Mouse (Mus musculus) lung, embryonic 14.5 days (tissue): ENCODE measurements around the gene Slc9a8. TPM values are rescaled to one million over a fixed set of nuclear protein-coding genes. Genes with fewer than 3 reads are reported as not detected.

ENCODE experiments used
- ATAC-seq: fragments of 200-750 bp; cut with Nextera tagmentation; 2 replicates; pipeline ENCODE4 v1.8.0; 2017; ENCODE audit warnings: mild to moderate bottlenecking, moderate TSS enrichment, moderate library complexity; ENCODE audit not compliant: insufficient read depth
- DNase-seq: peaks from one replicate; pipeline ENCODE4 v3.0.0-alpha.2; 2015
- H3K27ac ChIP-seq: fragments of 300-500 bp; sonication (generic); 2 replicates; pipeline ENCODE4 v1.5.1; 2014; ENCODE audit warnings: low read depth, mild to moderate bottlenecking, moderate library complexity
- H3K27me3 ChIP-seq: fragments of 300-500 bp; sonication (generic); 2 replicates; pipeline ENCODE4 v1.6.1; 2014; ENCODE audit warnings: low read length, control low read depth; ENCODE audit not compliant: insufficient read depth
- H3K36me3 ChIP-seq: fragments of 300-500 bp; sonication (generic); 2 replicates; pipeline ENCODE4 v1.6.1; 2014; ENCODE audit warnings: control low read depth; ENCODE audit not compliant: insufficient read depth
- H3K4me1 ChIP-seq: fragments of 300-500 bp; sonication (generic); 2 replicates; pipeline ENCODE4 v1.6.1; 2014; ENCODE audit warnings: antibody characterized with exemption, control low read depth; ENCODE audit not compliant: insufficient read depth
- H3K4me2 ChIP-seq: fragments of 300-500 bp; sonication (generic); 2 replicates; pipeline ENCODE4 v1.6.1; 2014; ENCODE audit warnings: mild to moderate bottlenecking
- H3K4me3 ChIP-seq: fragments of 300-500 bp; sonication (generic); 2 replicates; pipeline ENCODE4 v1.5.1; 2014; ENCODE audit warnings: low read depth, low read length
- H3K9ac ChIP-seq: fragments of 300-500 bp; sonication (generic); 2 replicates; pipeline ENCODE4 v1.6.1; 2014
- H3K9me3 ChIP-seq: fragments of 300-500 bp; sonication (generic); 2 replicates; pipeline ENCODE4 v1.6.1; 2016; ENCODE audit warnings: low read depth, low read length, control low read depth
- CTCF ChIP-seq: IDR thresholded peaks from 2 replicates; pipeline ENCODE4 v1.5.1; 2016; ENCODE audit warnings: antibody characterized with exemption, low read depth
- WGBS: fragments of 180-500 bp; shearing (Covaris S2); extraction: QIAGEN DNeasy Blood & Tissue Kit; methylation state at CpG from one replicate; pipeline ENCODE4 v1.1.7; 2014; 5-methylcytosine and 5-hydroxymethylcytosine counted together
- polyA plus RNA-seq: library from polyadenylated mRNA; unstranded; fragments of >200 nt; fragmentation: Nextera tagmentation; extraction: Ambion mirVana; gene quantifications from 2 replicates; pipeline ENCODE4 v1.2.1, GENCODE M21; 2014

The Slc9a8 gene
- polyA plus RNA-seq, 1 experiment from 2014 or later: 23.6 TPM

- DNase-seq (no peak), ATAC-seq (no peak)
- Histone ChIP-seq H3K9me3 (no peaks in the 10 kb centered on the region), H3K27ac (no peak overlapping the region), H3K4me2 (no peak overlapping the region), H3K9ac (no peak overlapping the region), H3K27me3 (no peaks in the 10 kb centered on the region), H3K4me3 (no peak overlapping the region), H3K4me1 (no peaks in the 10 kb centered on the region), H3K36me3 (peaks cover 43% of the 10 kb centered on the region)
- 88% methylated on average over 27 of the region's 27 CpGs for WGBS
- TF ChIP-seq CTCF: no peak
Measured at GRCm38 (mm10) chr2:167483081-167483826, 61.7 kb downstream of the Slc9a8 start.

GRCm38 (mm10) chr2:167483827-167484410, 62.4 kb downstream of the Slc9a8 start:
- H3K36me3 ChIP-seq: peaks cover 43% of the 10 kb centered on the region

GRCm38 (mm10) chr2:167484932-167485331, 63.4 kb downstream of the Slc9a8 start:
- H3K4me2 ChIP-seq: no peak overlapping the region
- H3K36me3 ChIP-seq: peaks cover 43% of the 10 kb centered on the region
- no peak overlapping the region for H3K9ac ChIP-seq
- no peak for TF ChIP-seq CTCF
- no peak overlapping the region for H3K4me3 ChIP-seq
- WGBS: 88% methylated on average over 11 of the region's 11 CpGs
- ATAC-seq (no peak), DNase-seq (no peak)
- H3K27me3 ChIP-seq: no peaks in the 10 kb centered on the region
- H3K4me1 ChIP-seq: no peaks in the 10 kb centered on the region
- no peaks in the 10 kb centered on the region for H3K9me3 ChIP-seq
- no peak overlapping the region for H3K27ac ChIP-seq

More at GRCm38 (mm10) chr2:167483827-167484410, 62.4 kb downstream of the Slc9a8 start:
- Histone ChIP-seq H3K9ac (no peak overlapping the region), H3K27ac (no peak overlapping the region), H3K4me2 (no peak overlapping the region), H3K4me1 (no peaks in the 10 kb centered on the region), H3K4me3 (no peak overlapping the region), H3K27me3 (no peaks in the 10 kb centered on the region), H3K9me3 (no peaks in the 10 kb centered on the region)
- WGBS: 95% methylated on average over 24 of the region's 24 CpGs
- no peak for TF ChIP-seq CTCF
- DNase-seq: no peak
- no peak for ATAC-seq

- no peak overlapping the region for H3K9ac ChIP-seq
- no peak for DNase-seq
Measured at GRCm38 (mm10) chr2:167485501-167486377, 64.2 kb downstream of the Slc9a8 start.

GRCm38 (mm10) chr2:167486573-167486972, 65.1 kb downstream of the Slc9a8 start:
- H3K4me3 ChIP-seq: no peak overlapping the region
- peaks cover 39% of the 10 kb centered on the region for H3K36me3 ChIP-seq
- H3K9ac ChIP-seq: no peak overlapping the region
- no peak overlapping the region for H3K4me2 ChIP-seq
- no peak for TF ChIP-seq CTCF
- H3K9me3 ChIP-seq: no peaks in the 10 kb centered on the region
- ATAC-seq: no peak
- whole genome bisulfite sequencing: 82% methylated on average over 4 of the region's 4 CpGs
- no peak for DNase-seq
- H3K4me1 ChIP-seq: peaks cover 3% of the 10 kb centered on the region
- H3K27me3 ChIP-seq: no peaks in the 10 kb centered on the region
- H3K27ac ChIP-seq: no peak overlapping the region

More at GRCm38 (mm10) chr2:167485501-167486377, 64.2 kb downstream of the Slc9a8 start:
- Histone ChIP-seq H3K27me3 (no peaks in the 10 kb centered on the region), H3K4me1 (no peaks in the 10 kb centered on the region), H3K27ac (no peak overlapping the region), H3K9me3 (no peaks in the 10 kb centered on the region), H3K4me2 (no peak overlapping the region), H3K36me3 (peaks cover 43% of the 10 kb centered on the region), H3K4me3 (no peak overlapping the region)
- WGBS: 83% methylated on average over 7 of the region's 7 CpGs
- ATAC-seq: no peak
- no peak for TF ChIP-seq CTCF

- H3K27ac ChIP-seq: no peak overlapping the region
- H3K9me3 ChIP-seq: no peaks in the 10 kb centered on the region
- peaks cover 7% of the 10 kb centered on the region for H3K4me1 ChIP-seq
- H3K4me3 ChIP-seq: no peak overlapping the region
- no peak overlapping the region for H3K9ac ChIP-seq
- H3K4me2 ChIP-seq: no peak overlapping the region
- H3K27me3 ChIP-seq: no peaks in the 10 kb centered on the region
- 91% methylated on average over 6 of the region's 6 CpGs for whole genome bisulfite sequencing
- ATAC-seq (no peak), DNase-seq (no peak)
- H3K36me3 ChIP-seq: peaks cover 35% of the 10 kb centered on the region
- TF ChIP-seq CTCF: no peak
Measured at GRCm38 (mm10) chr2:167487551-167487950, 66.0 kb downstream of the Slc9a8 start.

- ATAC-seq (no peak), DNase-seq (no peak)
- H3K9ac ChIP-seq: no peak overlapping the region
- TF ChIP-seq CTCF: no peak
- no peaks in the 10 kb centered on the region for H3K9me3 ChIP-seq
- H3K36me3 ChIP-seq: peaks cover 31% of the 10 kb centered on the region
- H3K4me3 ChIP-seq: no peak overlapping the region
- no peaks in the 10 kb centered on the region for H3K27me3 ChIP-seq
- no peak overlapping the region for H3K27ac ChIP-seq
- H3K4me1 ChIP-seq: peaks cover 7% of the 10 kb centered on the region
- WGBS: 83% methylated on average over 6 of the region's 6 CpGs
- no peak overlapping the region for H3K4me2 ChIP-seq
Measured at GRCm38 (mm10) chr2:167487994-167488393, 66.5 kb downstream of the Slc9a8 start.
